11 mouse cellular contexts compared by ENCODE assay signal in genomic region chr11:88661444-88662180, GRCm38 (mm10). TPM values are rescaled to one million over a fixed set of nuclear protein-coding genes. Genes with fewer than 3 reads are reported as not detected.
DNase-seq lines count a peak whose midpoint lies in the region; ATAC-seq and TF ChIP-seq lines count a peak whose summit lies in the region.
"Had no signal": no experiment of that assay in that cellular context is flagged by ENCODE, and none has a peak within 500 bp of the region (broad histone marks: within the 10 kb centered on the region; RNA-seq: fewer than 3 reads in every experiment).

No protein-coding gene starts in this region.

- H3K27ac ChIP-seq in heart, adult 2 months = peak overlapping the region; percentile 51
- H3K27ac ChIP-seq in cortical plate, adult 2 months (ENCODE audit: insufficient read depth, low read length) = peak overlapping the region; percentile 57

- peaks cover 16% of the 10 kb centered on the region for H3K9me3 ChIP-seq in E14TG2a.4 (ENCODE audit: low read length)

- no peak for TF ChIP-seq EP300 in heart, adult 2 months (IDR thresholded peaks at IDR 0.05; ENCODE audit: insufficient read depth, low read depth, low read length)

- H3K27me3 ChIP-seq in heart, adult 2 months (ENCODE audit: control insufficient read depth, insufficient read depth, low read length) = no peaks in the 10 kb centered on the region
- H3K27me3 ChIP-seq in E14TG2a.4 (ENCODE audit: insufficient read depth, low read length) = no peaks in the 10 kb centered on the region
- H3K27me3 ChIP-seq: CH12.LX had no signal

- no peaks in the 10 kb centered on the region; the same call in 1 of the 2 replicates for H3K36me3 ChIP-seq in heart, adult 2 months (ENCODE audit: control insufficient read depth, insufficient read depth, low read length)
- peaks cover 79% of the 10 kb centered on the region for H3K36me3 ChIP-seq in E14TG2a.4 (ENCODE audit: insufficient read depth, low read length)

- DNase-seq in heart, adult 2 months = no peak
- no peak for DNase-seq in heart, postnatal 25 days (ENCODE audit: low spot score)
- DNase-seq in kidney, adult 8-10 months = peak; percentile 68 to 77
- DNase-seq in layer of hippocampus, adult 8-10 months (ENCODE audit: low spot score in 2 of 2) = no peak
- DNase-seq in right cerebral cortex, adult 18-20 months = no peak
- DNase-seq: cerebellum, postnatal 36 days; right cerebral cortex, postnatal 4 days had no signal

- H3K9ac ChIP-seq in heart, adult 2 months (ENCODE audit: low read depth, low read length) = no peak overlapping the region

- WGBS in heart, adult 2 months = 56% methylated on average over 11 of the region's 11 CpGs

- intact Hi-C loops in heart, adult 2 months (cut with DNase I) = no loop called here
- intact Hi-C loops in heart, postnatal 25 days (cut with DNase I) = no loop called here

- ATAC-seq in megakaryocyte progenitor cell, adult 5-6 weeks (replicated peaks; ENCODE audit: poor library complexity) = no peak

- no peak for TF ChIP-seq CTCF in heart, adult 2 months (IDR thresholded peaks at IDR 0.05)
- TF ChIP-seq CTCF in E14TG2a.4 (conservative IDR thresholded peaks at IDR 0.05; ENCODE audit: low read length) = no peak
- no peak for TF ChIP-seq CTCF in cortical plate, adult 2 months (IDR thresholded peaks at IDR 0.05; ENCODE audit: extremely low read depth, insufficient read depth, low read length)

- H3K4me1 ChIP-seq in heart, adult 2 months (ENCODE audit: control insufficient read depth, insufficient read depth, low read length) = peaks cover 10% of the 10 kb centered on the region
- H3K4me1 ChIP-seq in E14TG2a.4 (replicated peaks; ENCODE audit: low read depth, low read length) = peaks cover 86% of the 10 kb centered on the region
- 0 out of 2 replicates have a peak, but pooled peaks cover 1% of the 10 kb centered on the region for H3K4me1 ChIP-seq in cortical plate, adult 2 months (ENCODE audit: control insufficient read depth, insufficient read depth, low read length)

- no peak overlapping the region for H3K4me3 ChIP-seq in heart, adult 2 months
- 0 out of 2 replicates have a peak overlapping the region, but pooled peaks have one; percentile 5 for H3K4me3 ChIP-seq in E14TG2a.4 (replicated peaks; ENCODE audit: low read length)
- no peak overlapping the region for H3K4me3 ChIP-seq in cortical plate, adult 2 months (ENCODE audit: insufficient read depth, low read length)

- TF ChIP-seq POLR2A in heart, adult 2 months (IDR thresholded peaks at IDR 0.05; ENCODE audit: insufficient read depth, low read depth, low read length) = no peak
- TF ChIP-seq POLR2A in cortical plate, adult 2 months (IDR thresholded peaks at IDR 0.05; ENCODE audit: extremely low read depth, insufficient read depth, low read length) = no peak

- H3K79me2 ChIP-seq in heart, adult 2 months (replicated peaks; ENCODE audit: control insufficient read depth, insufficient read depth, low read length) = 0 out of 2 replicates have a peak, but pooled peaks cover 2% of the 10 kb centered on the region

RNA-seq across cellular contexts. Expression of gene Msi2, which starts 56.7 kb away (rescaled TPM):
- 100 to 1,000 TPM; 176 to 208 TPM for total RNA-seq in heart, adult 2 months (2021)
- 42.5 and 65.9 TPM in 2 replicates for polyA plus RNA-seq in heart, adult 2 months (2012; rRNA removed)
- total RNA-seq in heart, postnatal 25 days (2021) = 100 to 1,000 TPM; 191 to 211 TPM
- polyA plus RNA-seq in cortical plate, adult 2 months (2012; rRNA removed) = 57.1 and 57.5 TPM in 2 replicates
- total RNA-seq in megakaryocyte progenitor cell, adult 5-6 weeks (2015) = 28.2 and 35.4 TPM in 2 replicates
- total RNA-seq in megakaryocyte progenitor cell, adult 5-6 weeks (2017) = 46.6 and 86.4 TPM in 2 replicates
- 100 to 1,000 TPM; 102 to 121 (median 109) TPM for total RNA-seq in layer of hippocampus, adult 8-10 months (2022)

Comparison
In these comparisons a context has a peak if more than half of its experiments do, and no peak if none do; other contexts are left out.
1. DNase-seq: peak in kidney, adult 8-10 months (2 of 2); none in heart, adult 2 months (0 of 2), heart, postnatal 25 days (single experiment), layer of hippocampus, adult 8-10 months (0 of 2) and right cerebral cortex, adult 18-20 months (single experiment).